Mouse (Mus musculus) CH12.LX (cell line): Measurements from ENCODE around the gene Vwa5b1.

Experiments used
- POLR2A ChIP-seq: IDR thresholded peaks from 2 replicates; pipeline ENCODE4 v1.6.1; 2011; ENCODE audit warnings: low read depth, mild to moderate bottlenecking, improper control_type of control experiment, low read length
- ZC3H11A ChIP-seq: IDR thresholded peaks from 2 replicates; pipeline ENCODE4 v1.6.1; 2012; ENCODE audit warnings: low read depth, mild to moderate bottlenecking, inconsistent platforms, low read length, improper control_type of control experiment

- TF ChIP-seq ZC3H11A, result no peak
- TF ChIP-seq POLR2A, result no peak
These were observed 82.6 kb downstream of the Vwa5b1 start for GRCm38 (mm10) chr4:138553116-138553515.
